Mouse (Mus musculus) erythroblast, embryonic 14.5 days (primary cell): Measurements from ENCODE around the gene Atf7. TPM values are rescaled to one million over a fixed set of nuclear protein-coding genes. Genes with fewer than 3 reads are reported as not detected.

Source experiments
- H3K27me3 ChIP-seq: 2 replicates; pipeline ENCODE4 v1.6.1; 2012; ENCODE audit warnings: inconsistent platforms; ENCODE audit not compliant: control insufficient read depth
- H3K36me3 ChIP-seq: 2 replicates; pipeline ENCODE4 v1.6.1; 2012; ENCODE audit warnings: mild to moderate bottlenecking, inconsistent platforms; ENCODE audit not compliant: control insufficient read depth
- H3K4me1 ChIP-seq: 2 replicates; pipeline ENCODE4 v1.6.1; 2012; ENCODE audit warnings: inconsistent platforms; ENCODE audit not compliant: control insufficient read depth
- H3K4me3 ChIP-seq: replicated peaks from 2 replicates; pipeline ENCODE3; 2012; ENCODE audit warnings: moderate library complexity, mild to moderate bottlenecking, inconsistent platforms
- H3K9me3 ChIP-seq: 2 replicates; pipeline ENCODE4 v1.6.1; 2012; ENCODE audit warnings: low read length, inconsistent platforms, mixed read lengths; ENCODE audit not compliant: control insufficient read depth
- GATA1 ChIP-seq: IDR thresholded peaks from 2 replicates; pipeline ENCODE4 v1.6.1; 2012; ENCODE audit warnings: low read length, inconsistent platforms, mixed read lengths
- TAL1 ChIP-seq: IDR thresholded peaks from 3 replicates; pipeline ENCODE4 v1.6.1; 2012; ENCODE audit warnings: low read length, inconsistent platforms, mixed read lengths
- polyA plus RNA-seq: library from polyadenylated mRNA; stranded (reverse); fragments of >175 nt; gene quantifications from 2 replicates; pipeline ENCODE4 v1.2.3, GENCODE M21; 2012

Atf7 gene
- polyA plus RNA-seq, 1 experiment, result 0.72 TPM

GRCm38 (mm10) chr15:102524892-102525485 lies 100.3 kb downstream of the Atf7 start, which contains the start of gene Npff:
Gene Npff, minus strand, starts transcription at chr15:102524942.
- Histone ChIP-seq H3K9me3 (no peaks in the 10 kb centered on the region), H3K4me1 (peaks cover 22% of the 10 kb centered on the region), H3K4me3 (no peak within 1 kb of the TSS), H3K27me3 (no peaks in the 10 kb centered on the region), H3K36me3 (peaks cover 75% of the 10 kb centered on the region)
- TF ChIP-seq GATA1, result no peak
- no peak for TF ChIP-seq TAL1

DNA sequence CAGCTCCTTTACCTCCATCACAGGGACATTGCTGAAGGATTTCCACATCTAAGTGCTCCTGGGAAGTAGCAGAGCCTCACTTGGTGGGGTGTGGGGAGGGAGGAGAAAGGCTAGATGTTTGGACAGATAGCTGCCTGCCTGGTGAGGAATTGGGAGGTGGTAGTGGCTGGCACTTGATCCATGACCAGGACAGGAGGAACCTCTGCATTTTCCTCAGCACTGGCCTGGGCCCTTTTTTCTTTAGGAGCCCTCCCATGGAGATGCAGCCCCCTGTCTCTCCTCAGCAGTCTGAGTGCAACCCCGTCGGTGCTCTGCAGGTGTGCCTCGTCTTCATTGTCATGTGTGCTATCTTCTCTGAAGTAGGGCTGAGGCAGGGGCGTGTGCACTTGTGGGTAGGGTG lies 103.8 kb downstream of the Atf7 start:
- TF ChIP-seq GATA1 (no peak), TAL1 (no peak)
- Histone ChIP-seq H3K9me3 (no peaks in the 10 kb centered on the region), H3K27me3 (peaks cover 2% of the 10 kb centered on the region), H3K36me3 (peaks cover 46% of the 10 kb centered on the region), H3K4me3 (no peak overlapping the region), H3K4me1 (peaks cover 48% of the 10 kb centered on the region)

- TF ChIP-seq TAL1, result no peak
- TF ChIP-seq GATA1, result no peak
- Histone ChIP-seq H3K36me3 (peaks cover 46% of the 10 kb centered on the region), H3K4me1 (peaks cover 57% of the 10 kb centered on the region), H3K4me3 (no peak overlapping the region), H3K27me3 (peaks cover 13% of the 10 kb centered on the region), H3K9me3 (no peaks in the 10 kb centered on the region)
Observed at GRCm38 (mm10) chr15:102520416-102520815, 104.8 kb downstream of the Atf7 start.

DNA sequence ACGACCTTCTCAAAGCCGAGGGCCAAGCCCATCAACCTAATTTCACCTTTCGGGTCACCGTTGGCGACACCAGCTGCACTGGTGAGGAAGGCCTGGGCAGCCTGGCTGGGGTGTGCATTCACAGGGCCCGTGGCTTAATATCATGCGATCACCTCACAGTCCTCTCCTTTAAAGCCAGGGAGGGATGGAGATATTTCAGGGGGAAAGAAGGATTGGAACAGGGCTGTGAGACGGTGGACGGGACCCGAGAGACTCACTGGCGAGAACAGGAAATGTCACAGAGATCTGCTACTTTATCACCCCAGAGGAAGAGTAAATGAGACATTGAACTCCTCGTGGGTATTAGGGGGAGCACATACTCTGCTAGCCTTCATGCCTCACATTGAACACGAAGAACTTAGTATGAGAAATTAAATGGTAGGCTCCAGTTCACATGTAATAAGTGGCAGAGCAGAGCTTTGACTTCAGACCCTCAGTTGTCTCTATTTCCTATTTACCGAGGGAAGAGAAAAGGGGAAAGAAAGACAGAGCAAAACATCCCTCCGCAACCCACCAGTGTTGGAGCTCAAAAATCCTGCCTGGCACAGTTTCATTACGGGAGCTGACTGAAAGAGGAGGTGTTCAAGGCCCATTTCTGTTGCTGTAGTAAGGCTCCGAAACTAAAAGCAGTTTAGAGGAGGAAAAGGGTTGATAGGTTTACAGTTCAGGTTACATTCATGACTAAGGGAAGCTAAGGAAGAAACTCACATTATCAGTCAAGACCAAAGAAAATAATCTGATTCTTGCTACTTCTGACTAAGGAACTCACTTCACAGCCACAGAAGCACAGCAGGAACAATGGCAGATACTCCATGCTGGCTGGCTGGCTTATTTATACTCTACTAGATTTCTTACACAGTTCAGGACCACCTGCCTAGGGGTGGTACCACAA lies 105.8 kb downstream of the Atf7 start:
- Histone ChIP-seq H3K27me3 (peaks cover 15% of the 10 kb centered on the region), H3K4me3 (peak overlapping the region; percentile 95), H3K4me1 (peaks cover 57% of the 10 kb centered on the region), H3K36me3 (peaks cover 42% of the 10 kb centered on the region), H3K9me3 (no peaks in the 10 kb centered on the region)
- TF ChIP-seq GATA1, result no peak

- Histone ChIP-seq H3K4me3 (peak overlapping the region; percentile 95), H3K9me3 (no peaks in the 10 kb centered on the region), H3K4me1 (peaks cover 57% of the 10 kb centered on the region), H3K27me3 (peaks cover 15% of the 10 kb centered on the region), H3K36me3 (peaks cover 35% of the 10 kb centered on the region)
- TF ChIP-seq GATA1 (no peak), TAL1 (no peak)
Observed at GRCm38 (mm10) chr15:102518859-102519201, 106.4 kb downstream of the Atf7 start.

GRCm38 (mm10) chr15:102517976-102518858 lies 107.0 kb downstream of the Atf7 start, which contains the start of gene Tarbp2:
Gene Tarbp2, plus strand, starts transcription at chr15:102518192.
- H3K27me3 ChIP-seq, result peaks cover 15% of the 10 kb centered on the region
- peaks cover 57% of the 10 kb centered on the region for H3K4me1 ChIP-seq
- no peak for TF ChIP-seq GATA1
- no peak for TF ChIP-seq TAL1

GRCm38 (mm10) chr15:102517631-102517975 lies 107.7 kb downstream of the Atf7 start:
- TF ChIP-seq GATA1 (no peak), TAL1 (no peak)
- H3K4me3 ChIP-seq, result peak overlapping the region; percentile 95
- no peaks in the 10 kb centered on the region for H3K9me3 ChIP-seq
- H3K27me3 ChIP-seq, result peaks cover 15% of the 10 kb centered on the region
- H3K4me1 ChIP-seq, result peaks cover 57% of the 10 kb centered on the region
- peaks cover 25% of the 10 kb centered on the region for H3K36me3 ChIP-seq

More at GRCm38 (mm10) chr15:102517976-102518858, 107.0 kb downstream of the Atf7 start, which contains the start of gene Tarbp2:
- Histone ChIP-seq H3K4me3 (peak within 1 kb of the TSS; percentile 95), H3K36me3 (peaks cover 31% of the 10 kb centered on the region), H3K9me3 (no peaks in the 10 kb centered on the region)

DNA sequence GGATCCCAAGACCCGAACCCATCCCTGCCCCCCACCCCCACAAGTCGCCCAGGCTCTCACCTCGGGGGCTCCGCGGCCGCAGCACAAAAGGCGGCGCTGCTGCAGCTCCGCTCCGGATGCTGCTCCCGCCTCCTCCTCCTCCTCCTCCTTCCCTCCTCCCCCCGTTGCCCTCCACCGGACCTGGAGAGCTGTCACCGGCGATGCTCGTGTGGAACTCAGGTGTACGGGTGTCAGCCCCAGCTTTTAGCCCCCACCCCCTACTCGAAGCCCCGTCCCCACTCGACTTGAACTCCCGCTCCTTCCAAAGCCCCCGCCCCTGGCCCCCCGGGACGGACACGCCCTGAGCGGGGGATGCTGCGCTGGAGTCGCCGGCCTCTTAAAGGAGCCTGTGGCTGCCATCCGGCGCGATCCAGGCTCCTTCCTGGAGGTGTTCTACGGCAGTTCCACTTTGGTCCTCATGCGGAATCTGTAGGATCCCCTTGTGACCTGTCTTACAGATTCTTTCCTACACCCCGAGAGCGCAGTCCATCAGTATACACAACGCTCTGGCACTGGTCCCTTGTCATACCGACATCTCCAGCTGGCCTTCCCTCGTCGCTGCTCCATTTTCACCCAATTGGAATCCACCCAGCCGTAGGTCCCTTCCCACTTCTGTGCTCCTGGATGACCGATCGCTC lies 108.4 kb downstream of the Atf7 start, which contains the start of gene Map3k12:
TSS of gene Map3k12 (minus strand) at position 337 of the 677 bp plus-strand sequence.
- Histone ChIP-seq H3K36me3 (peaks cover 17% of the 10 kb centered on the region), H3K4me3 (peak within 1 kb of the TSS; percentile 95), H3K27me3 (peaks cover 20% of the 10 kb centered on the region), H3K4me1 (peaks cover 54% of the 10 kb centered on the region), H3K9me3 (no peaks in the 10 kb centered on the region)
- no peak for TF ChIP-seq GATA1
- TF ChIP-seq TAL1, result no peak

DNA sequence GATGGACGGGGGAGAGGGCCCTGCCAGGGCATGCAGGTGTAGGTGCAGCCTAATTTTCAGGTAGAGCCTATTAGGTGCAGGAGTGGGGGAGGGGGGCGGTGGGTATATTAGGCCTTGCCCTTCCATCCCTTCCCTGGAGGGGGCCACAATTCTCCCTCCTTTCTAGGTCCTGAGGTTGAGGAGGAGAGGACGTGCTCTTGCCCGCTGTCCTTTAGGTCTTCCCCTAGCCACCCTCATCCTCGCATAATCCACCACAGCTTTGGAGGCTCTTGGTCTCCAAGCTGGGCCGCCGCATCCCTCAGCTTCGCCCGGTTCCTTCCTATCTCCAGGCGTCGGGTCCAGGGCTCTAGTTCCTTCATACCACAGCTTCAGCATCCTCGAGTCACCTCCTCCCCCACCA lies 109.0 kb downstream of the Atf7 start:
- Histone ChIP-seq H3K27me3 (peaks cover 26% of the 10 kb centered on the region), H3K4me3 (peak overlapping the region; percentile 95), H3K9me3 (no peaks in the 10 kb centered on the region), H3K36me3 (peaks cover 12% of the 10 kb centered on the region), H3K4me1 (peaks cover 50% of the 10 kb centered on the region)
- no peak for TF ChIP-seq GATA1
- no peak for TF ChIP-seq TAL1
